Mouse (Mus musculus) midbrain, embryonic 12.5 days (tissue): Measurements from ENCODE around the gene Stt3b. TPM values are rescaled to one million over a fixed set of nuclear protein-coding genes. Genes with fewer than 3 reads are reported as not detected.

Experiments
- ATAC-seq: fragments of 200-750 bp; cut with Nextera tagmentation; 2 replicates; pipeline ENCODE4 v1.8.0; 2017; ENCODE audit warnings: low read depth, moderate TSS enrichment, moderate library complexity; ENCODE audit not compliant: low FRiP score
- H3K27ac ChIP-seq: fragments of 300-500 bp; sonication (generic); replicated peaks from 2 replicates; pipeline ENCODE4 v1.5.1; 2016; ENCODE audit warnings: mild to moderate bottlenecking
- H3K27me3 ChIP-seq: fragments of 300-500 bp; sonication (generic); 2 replicates; pipeline ENCODE4 v1.6.1; 2016; ENCODE audit warnings: mild to moderate bottlenecking
- H3K36me3 ChIP-seq: fragments of 300-500 bp; sonication (generic); 2 replicates; pipeline ENCODE4 v1.6.1; 2016
- H3K4me1 ChIP-seq: fragments of 300-500 bp; sonication (generic); 2 replicates; pipeline ENCODE4 v1.6.1; 2016
- H3K4me2 ChIP-seq: fragments of 300-500 bp; sonication (generic); replicated peaks from 2 replicates; pipeline ENCODE4 v1.6.1; 2016; ENCODE audit warnings: mild to moderate bottlenecking, moderate library complexity
- H3K4me3 ChIP-seq: fragments of 300-500 bp; sonication (generic); 2 replicates; pipeline ENCODE4 v1.5.1; 2016; ENCODE audit warnings: mild to moderate bottlenecking
- H3K9ac ChIP-seq: fragments of 300-500 bp; sonication (generic); replicated peaks from 2 replicates; pipeline ENCODE4 v1.6.1; 2016; ENCODE audit warnings: mild to moderate bottlenecking, moderate library complexity
- H3K9me3 ChIP-seq: fragments of 300-500 bp; sonication (generic); 2 replicates; pipeline ENCODE4 v1.6.1; 2016; ENCODE audit warnings: mild to moderate bottlenecking
- WGBS: fragments of 180-500 bp; shearing (Covaris S2); methylation state at CpG from one replicate; pipeline ENCODE4 v1.1.7; 2016; 5-methylcytosine and 5-hydroxymethylcytosine counted together
- polyA plus RNA-seq: library from polyadenylated mRNA; unstranded; fragments of >200 nt; fragmentation: Nextera tagmentation; extraction: Ambion mirVana; gene quantifications from 2 replicates; pipeline ENCODE4 v1.2.1, GENCODE M21; 2016

The Stt3b gene
- polyA plus RNA-seq, 1 experiment from 2014 or later = 104 TPM

- Histone ChIP-seq H3K27me3 (peaks cover 5% of the 10 kb centered on the region; the same call in 1 of the 2 replicates), H3K4me2 (peak overlapping the region; percentile 41; the same call in 1 of the 2 replicates), H3K4me1 (no peaks in the 10 kb centered on the region), H3K9me3 (peaks cover 12% of the 10 kb centered on the region; the same call in 1 of the 2 replicates), H3K36me3 (no peaks in the 10 kb centered on the region), H3K9ac (no peak overlapping the region), H3K4me3 (no peak overlapping the region), H3K27ac (no peak overlapping the region)
- ATAC-seq = no peak
- WGBS = 91% methylated on average over 5 of the region's 5 CpGs
These were observed 3.6 kb upstream of the Stt3b start for GRCm38 (mm10) chr9:115313830-115314229.

GRCm38 (mm10) chr9:115311223-115311520 lies 951 bp upstream of the Stt3b start:
- peak overlapping the region; percentile 98 for H3K27ac ChIP-seq
- H3K9ac ChIP-seq = 0 out of 2 replicates have a peak overlapping the region, but pooled peaks have one; percentile 17
- peaks cover 17% of the 10 kb centered on the region for H3K4me1 ChIP-seq
- no peak for ATAC-seq
- H3K27me3 ChIP-seq = peaks cover 5% of the 10 kb centered on the region; the same call in 1 of the 2 replicates
- peak overlapping the region; percentile 52 for H3K4me2 ChIP-seq
- peak overlapping the region; percentile 97 for H3K4me3 ChIP-seq
- WGBS = 10% methylated on average over 5 of the region's 5 CpGs
- H3K36me3 ChIP-seq = no peaks in the 10 kb centered on the region
- no peaks in the 10 kb centered on the region for H3K9me3 ChIP-seq

GRCm38 (mm10) chr9:115309977-115310345 lies 260 bp downstream of the Stt3b start:
- Histone ChIP-seq H3K4me2 (peak overlapping the region; percentile 56), H3K27me3 (peaks cover 5% of the 10 kb centered on the region; the same call in 1 of the 2 replicates), H3K9me3 (no peaks in the 10 kb centered on the region), H3K36me3 (no peaks in the 10 kb centered on the region), H3K4me1 (peaks cover 25% of the 10 kb centered on the region), H3K4me3 (peak overlapping the region; percentile 97), H3K9ac (peak overlapping the region; percentile 97), H3K27ac (peak overlapping the region; percentile 98)
- 1% methylated on average over 33 of the region's 42 CpGs for WGBS
- no peak; the same call in 1 of the 2 replicates for ATAC-seq

GRCm38 (mm10) chr9:115309381-115309971 lies 745 bp downstream of the Stt3b start:
- H3K4me2 ChIP-seq = peak overlapping the region; percentile 56
- peaks cover 5% of the 10 kb centered on the region; the same call in 1 of the 2 replicates for H3K27me3 ChIP-seq
- ATAC-seq = peak; percentile 9
- no peaks in the 10 kb centered on the region for H3K36me3 ChIP-seq
- peak overlapping the region; percentile 97 for H3K4me3 ChIP-seq
- under 1% methylated on average over 59 of the region's 65 CpGs for WGBS
- H3K27ac ChIP-seq = peak overlapping the region; percentile 98
- peaks cover 29% of the 10 kb centered on the region for H3K4me1 ChIP-seq
- H3K9me3 ChIP-seq = no peaks in the 10 kb centered on the region
- H3K9ac ChIP-seq = peak overlapping the region; percentile 97

DNA sequence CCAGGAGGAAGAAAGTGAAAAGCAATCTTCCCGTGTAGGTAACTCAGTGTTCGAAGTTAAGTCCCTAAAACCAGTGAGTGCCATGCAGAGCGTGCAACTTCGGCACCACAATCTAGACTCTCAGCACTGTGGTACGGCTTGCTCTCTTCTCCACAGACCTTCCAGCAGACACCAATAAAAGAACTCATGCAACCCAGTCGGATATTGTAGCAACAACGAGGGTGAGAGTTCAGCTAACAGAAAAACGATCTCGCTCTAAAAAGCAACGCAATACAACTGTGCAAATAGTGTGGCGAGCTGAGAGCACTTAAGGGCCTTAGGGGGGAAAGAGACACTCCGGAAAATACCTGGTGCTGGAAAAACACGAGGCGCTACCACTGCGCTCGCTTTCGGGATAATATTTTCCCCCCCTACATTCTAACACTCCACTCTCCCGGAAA lies 1.3 kb downstream of the Stt3b start:
- Histone ChIP-seq H3K27ac (peak overlapping the region; percentile 98), H3K4me1 (peaks cover 30% of the 10 kb centered on the region), H3K9me3 (no peaks in the 10 kb centered on the region), H3K4me3 (peak overlapping the region; percentile 97), H3K4me2 (peak overlapping the region; percentile 56), H3K36me3 (no peaks in the 10 kb centered on the region), H3K9ac (peak overlapping the region; percentile 97), H3K27me3 (peaks cover 5% of the 10 kb centered on the region; the same call in 1 of the 2 replicates)
- ATAC-seq = no peak
- WGBS = under 1% methylated on average over 18 of the region's 18 CpGs

DNA sequence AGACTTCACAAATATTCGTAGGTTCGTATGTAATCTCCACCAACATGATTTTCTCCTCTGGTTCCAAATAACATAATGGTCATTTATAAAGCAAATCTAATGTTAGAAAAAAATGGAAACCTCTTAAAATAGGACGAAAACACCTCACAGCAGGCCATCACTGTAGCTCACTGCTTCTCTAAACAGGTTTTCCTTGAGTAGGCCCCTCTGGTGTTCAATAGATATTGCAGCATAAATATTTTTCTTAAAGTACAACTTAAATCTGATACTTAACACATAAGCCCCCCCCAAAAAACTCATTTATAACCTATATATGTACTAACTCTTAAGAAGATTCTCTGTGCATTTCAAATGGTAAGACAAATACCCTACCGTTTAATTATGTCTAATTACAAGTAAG lies 1.8 kb downstream of the Stt3b start:
- no peaks in the 10 kb centered on the region for H3K9me3 ChIP-seq
- H3K4me3 ChIP-seq = peak overlapping the region; percentile 97
- peaks cover 35% of the 10 kb centered on the region for H3K4me1 ChIP-seq
- peaks cover 5% of the 10 kb centered on the region; the same call in 1 of the 2 replicates for H3K27me3 ChIP-seq
- H3K9ac ChIP-seq = peak overlapping the region; percentile 97
- H3K36me3 ChIP-seq = no peaks in the 10 kb centered on the region
- peak overlapping the region; percentile 56 for H3K4me2 ChIP-seq
- 14% methylated on average over 4 of the region's 4 CpGs for WGBS
- no peak for ATAC-seq
- H3K27ac ChIP-seq = no peak overlapping the region

- WGBS = 54% methylated on average over 6 of the region's 6 CpGs
- Histone ChIP-seq H3K4me3 (peak overlapping the region; percentile 13), H3K4me2 (peak overlapping the region; percentile 56), H3K9me3 (no peaks in the 10 kb centered on the region), H3K27ac (no peak overlapping the region), H3K4me1 (peaks cover 52% of the 10 kb centered on the region), H3K9ac (no peak overlapping the region), H3K27me3 (no peaks in the 10 kb centered on the region), H3K36me3 (no peaks in the 10 kb centered on the region)
- no peak for ATAC-seq
These were observed 4.0 kb downstream of the Stt3b start for GRCm38 (mm10) chr9:115306202-115306601.

- Histone ChIP-seq H3K4me2 (no peak overlapping the region), H3K9ac (no peak overlapping the region), H3K27ac (no peak overlapping the region), H3K36me3 (no peaks in the 10 kb centered on the region), H3K27me3 (no peaks in the 10 kb centered on the region), H3K4me1 (peaks cover 53% of the 10 kb centered on the region), H3K4me3 (no peak overlapping the region), H3K9me3 (no peaks in the 10 kb centered on the region)
- ATAC-seq = no peak
- WGBS = 59% methylated on average over 4 of the region's 4 CpGs
These were observed 6.1 kb downstream of the Stt3b start for GRCm38 (mm10) chr9:115304149-115304548.

- Histone ChIP-seq H3K4me1 (peaks cover 41% of the 10 kb centered on the region), H3K36me3 (no peaks in the 10 kb centered on the region), H3K4me2 (no peak overlapping the region), H3K27me3 (no peaks in the 10 kb centered on the region), H3K4me3 (no peak overlapping the region), H3K27ac (no peak overlapping the region), H3K9ac (no peak overlapping the region), H3K9me3 (no peaks in the 10 kb centered on the region)
- no peak for ATAC-seq
- WGBS = 85% methylated on average over 7 of the region's 7 CpGs
These were observed 8.6 kb downstream of the Stt3b start for GRCm38 (mm10) chr9:115301593-115301992.

- Histone ChIP-seq H3K27me3 (no peaks in the 10 kb centered on the region), H3K4me2 (no peak overlapping the region), H3K4me1 (peaks cover 36% of the 10 kb centered on the region), H3K9ac (no peak overlapping the region), H3K9me3 (no peaks in the 10 kb centered on the region), H3K27ac (no peak overlapping the region), H3K36me3 (no peaks in the 10 kb centered on the region), H3K4me3 (no peak overlapping the region)
- WGBS = 95% methylated on average over 6 of the region's 6 CpGs
- ATAC-seq = no peak
These were observed 9.1 kb downstream of the Stt3b start for GRCm38 (mm10) chr9:115301002-115301579.

DNA sequence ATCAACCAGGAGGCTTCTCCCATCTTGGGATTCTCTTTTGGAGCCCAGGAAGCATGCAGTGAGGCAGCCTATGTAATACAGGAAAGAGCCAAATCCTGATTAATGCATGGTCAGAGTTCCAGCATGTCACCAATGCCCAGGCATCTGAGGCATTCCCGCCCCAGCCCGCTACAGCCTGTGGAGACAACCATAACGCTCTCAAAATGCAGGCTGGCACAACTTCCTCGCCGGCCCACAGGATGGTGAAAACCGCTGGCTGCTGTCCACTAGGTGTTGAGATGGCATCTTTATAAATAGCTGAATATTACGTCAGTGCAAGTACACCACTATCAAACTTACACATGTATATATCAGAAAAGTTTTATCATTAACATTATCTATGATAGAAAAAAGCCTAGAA lies 13.5 kb downstream of the Stt3b start:
- Histone ChIP-seq H3K4me1 (peaks cover 11% of the 10 kb centered on the region), H3K4me3 (no peak overlapping the region), H3K9ac (no peak overlapping the region), H3K36me3 (no peaks in the 10 kb centered on the region), H3K9me3 (no peaks in the 10 kb centered on the region), H3K27me3 (no peaks in the 10 kb centered on the region), H3K27ac (no peak overlapping the region), H3K4me2 (no peak overlapping the region)
- 85% methylated on average over 7 of the region's 7 CpGs for WGBS
- ATAC-seq = no peak

GRCm38 (mm10) chr9:115293920-115294594 lies 16.2 kb downstream of the Stt3b start:
- WGBS = 82% methylated on average over 10 of the region's 10 CpGs
- H3K4me2 ChIP-seq = no peak overlapping the region
- H3K4me3 ChIP-seq = no peak overlapping the region
- no peak for ATAC-seq
- no peaks in the 10 kb centered on the region for H3K36me3 ChIP-seq
- no peaks in the 10 kb centered on the region for H3K9me3 ChIP-seq
- no peaks in the 10 kb centered on the region for H3K27me3 ChIP-seq
- peaks cover 4% of the 10 kb centered on the region for H3K4me1 ChIP-seq
- no peak overlapping the region; the same call in 1 of the 2 replicates for H3K27ac ChIP-seq
- no peak overlapping the region for H3K9ac ChIP-seq
